Mouse (Mus musculus): Measurements from ENCODE around the gene 4930470P17Rik.

DNA sequence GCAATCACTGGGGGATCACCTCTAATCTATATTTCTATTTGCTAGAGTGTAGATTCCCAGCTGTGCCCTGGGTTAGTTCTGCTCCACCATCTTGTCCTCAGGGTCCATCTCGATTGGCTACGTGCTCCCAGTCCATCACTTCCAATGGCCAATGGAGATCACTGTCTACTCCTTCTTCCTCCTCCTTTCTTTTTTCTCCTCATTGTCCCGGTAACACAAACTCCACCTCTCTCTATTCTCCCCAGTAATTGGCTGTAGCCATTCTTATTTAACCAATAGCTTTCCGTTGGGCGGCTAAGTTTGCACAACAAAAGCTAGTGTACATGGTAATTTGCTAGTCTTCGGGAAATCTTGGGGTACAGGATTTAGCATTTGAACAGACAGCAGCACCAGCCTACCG is 72.1 kb downstream of the 4930470P17Rik start:
- TF ChIP-seq CTCF (conservative IDR thresholded peaks at IDR 0.05 in 1 of 2, IDR thresholded peaks at IDR 0.05 in 1 of 2; ENCODE audit: low read depth in 2 of 2, low read length in 2 of 2), result no peak
- no peak for TF ChIP-seq MAFK (IDR thresholded peaks at IDR 0.05; ENCODE audit: insufficient replicate concordance, low read length)
- no peak for TF ChIP-seq MAX (IDR thresholded peaks at IDR 0.05; ENCODE audit: low read length)
- TF ChIP-seq CHD1 (IDR thresholded peaks at IDR 0.05; ENCODE audit: low read depth, low read length), result no peak
- no peak for TF ChIP-seq SIN3A (IDR thresholded peaks at IDR 0.05; ENCODE audit: low read length)
- TF ChIP-seq POLR2A (IDR thresholded peaks at IDR 0.05; ENCODE audit: low read depth, low read length), result no peak
- no peak for TF ChIP-seq EP300 (IDR thresholded peaks at IDR 0.05; ENCODE audit: low read length)
- no peak for TF ChIP-seq GABPA (IDR thresholded peaks at IDR 0.05; ENCODE audit: insufficient replicate concordance, low read depth, low read length)
- no peak for TF ChIP-seq HCFC1 (IDR thresholded peaks at IDR 0.05; ENCODE audit: low read depth, low read length)
- TF ChIP-seq MYC (IDR thresholded peaks at IDR 0.05; ENCODE audit: low read depth, low read length), result no peak
- no peak for TF ChIP-seq ZNF384 (IDR thresholded peaks at IDR 0.05; ENCODE audit: low read depth, low read length)
- no peak for TF ChIP-seq USF1 (IDR thresholded peaks at IDR 0.05; ENCODE audit: low read depth, low read length)
- TF ChIP-seq MAZ (IDR thresholded peaks at IDR 0.05; ENCODE audit: low read depth, low read length), result no peak

All from CH12.LX (cell line).